Mouse (Mus musculus) ES-E14 (cell line): ENCODE data around the gene Rpp40.

Source experiments
- ZC3H11A ChIP-seq: IDR thresholded peaks from 2 replicates; pipeline ENCODE4 v1.6.1; 2012; ENCODE audit warnings: low read depth, mild to moderate bottlenecking, inconsistent platforms, low read length, borderline replicate concordance
- ZNF384 ChIP-seq: IDR thresholded peaks from 2 replicates; pipeline ENCODE4 v1.6.1; 2012; ENCODE audit warnings: low read depth, low read length, inconsistent platforms

DNA sequence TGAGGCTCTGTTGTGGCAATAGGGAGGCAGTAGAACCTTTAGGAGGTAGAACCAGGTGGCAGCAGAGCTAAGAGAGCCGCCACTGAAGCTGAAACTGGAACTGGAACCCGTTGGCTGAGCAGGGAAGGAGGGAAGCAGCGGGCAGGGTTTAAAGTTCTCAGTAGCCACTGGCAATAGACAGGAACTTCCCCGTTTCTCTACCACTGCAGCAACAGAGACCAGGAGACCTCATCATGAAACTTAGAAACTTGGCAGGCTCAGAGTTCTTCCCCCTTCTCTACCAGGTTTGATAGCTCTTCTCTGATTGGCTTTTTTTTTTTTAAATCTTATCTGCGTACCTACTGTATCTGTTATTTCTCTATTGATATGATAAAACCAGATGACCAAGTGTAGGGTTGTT is 34.8 kb upstream of the Rpp40 start:
- TF ChIP-seq ZC3H11A (no peak), ZNF384 (no peak)
